Mouse (Mus musculus): ENCODE measurements around the gene Stac. TPM values are rescaled to one million over a fixed set of nuclear protein-coding genes. Genes with fewer than 3 reads are reported as not detected.

The Stac gene
- total RNA-seq, 2 experiments from 2014 or later: 4.4 TPM

DNA sequence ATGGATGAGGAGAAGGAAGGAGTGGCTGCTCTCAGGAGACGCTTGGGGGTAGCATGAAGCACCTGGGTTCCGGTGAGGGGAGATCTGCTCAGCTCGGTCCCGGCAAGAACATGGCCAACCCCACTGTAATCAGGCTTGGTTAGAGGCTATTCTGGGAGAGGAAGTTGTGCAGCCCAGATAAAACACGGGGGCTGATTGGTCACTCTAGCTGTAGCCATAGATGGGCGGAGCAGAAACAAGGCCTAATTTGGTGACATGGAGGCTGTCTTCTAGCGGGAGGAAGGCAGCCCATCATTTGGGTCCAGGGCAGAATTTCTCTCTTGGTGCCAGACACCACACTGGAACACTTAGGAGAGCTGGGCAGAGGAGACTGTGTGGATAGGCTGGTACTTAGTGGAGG lies 167.9 kb downstream of the Stac start:
- DNase-seq (ENCODE audit: low spot score in 2 of 2): no peak

- no peak for DNase-seq (ENCODE audit: low spot score in 2 of 2)
Observed at GRCm38 (mm10) chr9:111515536-111515935, 174.6 kb downstream of the Stac start.

GRCm38 (mm10) chr9:111514586-111515473 lies 175.3 kb downstream of the Stac start:
- DNase-seq (ENCODE audit: low spot score in 2 of 2): no peak
